Mouse (Mus musculus): ENCODE measurements at regions not wholly inside any gene's neighbourhood (a gene's known extent, or its start where the extent isn't known, plus 50 kb on each side); places are given as distances from the start of the nearest gene placed in this dataset.
A peak's percentile ranks its signal among the peaks of the same experiment; 100 is the strongest.

DNA sequence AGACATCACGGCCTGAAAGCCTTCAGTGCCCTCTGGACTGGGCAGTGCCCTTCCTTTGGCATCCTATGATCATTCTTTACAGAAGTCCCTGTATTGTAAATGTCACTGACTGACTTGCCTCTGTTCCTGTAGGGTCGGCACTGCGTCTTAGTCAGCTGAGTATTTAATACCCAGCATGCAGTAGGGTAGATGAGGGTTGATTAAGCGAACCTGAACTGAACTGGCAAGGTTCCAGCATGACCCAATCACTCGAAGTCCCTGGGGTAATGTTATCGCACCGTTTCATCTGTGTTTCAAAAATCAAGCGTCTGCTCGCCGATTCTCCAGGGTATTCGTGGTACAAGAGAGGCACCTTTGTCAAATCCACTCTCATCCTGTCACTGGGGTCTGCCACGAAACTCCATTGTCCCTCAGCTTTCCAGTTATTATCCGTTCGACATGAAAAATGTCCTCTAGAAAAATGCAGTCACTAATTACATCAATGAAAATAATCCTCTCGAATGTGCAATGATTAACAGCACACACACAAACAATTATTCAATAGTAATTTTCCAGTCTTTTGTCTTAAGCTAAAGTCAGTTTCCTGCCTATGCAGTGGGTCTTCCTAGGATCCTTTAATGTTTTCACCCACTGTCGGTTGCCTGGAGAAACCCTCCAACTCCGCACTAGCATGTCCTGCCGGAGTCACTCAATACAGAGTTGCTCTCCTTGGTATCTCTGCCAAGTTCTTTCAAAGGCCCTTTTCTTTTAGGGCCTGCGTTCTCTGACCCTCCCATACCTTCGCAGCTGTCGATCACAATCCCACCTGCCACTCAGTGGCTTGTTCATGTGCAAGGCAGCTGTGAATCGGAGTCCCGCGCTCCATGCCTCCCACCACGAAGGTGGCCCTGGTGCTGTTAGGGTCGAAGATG lies 212.4 kb downstream of the Srek1 start:
- WGBS: 78% methylated on average over 26 of the region's 26 CpGs
- no peak overlapping the region for H3K9ac ChIP-seq (ENCODE audit: low read depth, low read length, severe bottlenecking)
- no peaks in the 10 kb centered on the region for H3K27me3 ChIP-seq (ENCODE audit: control insufficient read depth, insufficient read depth, low read length)
- H3K4me3 ChIP-seq (replicated peaks; ENCODE audit: low read length): no peak overlapping the region
- no peaks in the 10 kb centered on the region; the same call in 1 of the 2 replicates for H3K4me1 ChIP-seq (ENCODE audit: control insufficient read depth, insufficient read depth, low read length)
- H3K4me2 ChIP-seq (replicated peaks; ENCODE audit: low read depth, low read length, severe bottlenecking): no peak overlapping the region
- ATAC-seq (ENCODE audit: low FRiP score, low read depth) (no peak), DNase-seq (ENCODE audit: low spot score) (no peak)
- H3K27ac ChIP-seq (replicated peaks; ENCODE audit: low read depth, low read length): no peak overlapping the region
- no peaks in the 10 kb centered on the region for H3K36me3 ChIP-seq (ENCODE audit: control insufficient read depth, insufficient read depth, low read length)
- TF ChIP-seq POLR2A (IDR thresholded peaks at IDR 0.05; ENCODE audit: borderline replicate concordance, extremely low read depth, insufficient read depth, insufficient read length): no peak
- H3K9me3 ChIP-seq (ENCODE audit: control insufficient read depth, low read length): no peaks in the 10 kb centered on the region

GRCm38 (mm10) chr13:103558915-103559314 lies 215.5 kb downstream of the Srek1 start:
- TF ChIP-seq POLR2A (IDR thresholded peaks at IDR 0.05; ENCODE audit: borderline replicate concordance, extremely low read depth, insufficient read depth, insufficient read length): no peak
- H3K27me3 ChIP-seq (ENCODE audit: control insufficient read depth, insufficient read depth, low read length): no peaks in the 10 kb centered on the region
- H3K9ac ChIP-seq (ENCODE audit: low read depth, low read length, severe bottlenecking): no peak overlapping the region
- H3K4me3 ChIP-seq (replicated peaks; ENCODE audit: low read length): no peak overlapping the region
- no peak overlapping the region for H3K4me2 ChIP-seq (replicated peaks; ENCODE audit: low read depth, low read length, severe bottlenecking)
- H3K9me3 ChIP-seq (ENCODE audit: control insufficient read depth, low read length): no peaks in the 10 kb centered on the region
- ATAC-seq (ENCODE audit: low FRiP score, low read depth) (no peak), DNase-seq (ENCODE audit: low spot score) (no peak)
- H3K27ac ChIP-seq (replicated peaks; ENCODE audit: low read depth, low read length): no peak overlapping the region
- H3K36me3 ChIP-seq (ENCODE audit: control insufficient read depth, insufficient read depth, low read length): no peaks in the 10 kb centered on the region
- WGBS: 79% methylated on average over 3 of the region's 3 CpGs
- H3K4me1 ChIP-seq (ENCODE audit: control insufficient read depth, insufficient read depth, low read length): no peaks in the 10 kb centered on the region; the same call in 1 of the 2 replicates

GRCm38 (mm10) chr13:103539577-103539976 lies 205.3 kb upstream of the Mast4 start:
- no peak for TF ChIP-seq POLR2A (IDR thresholded peaks at IDR 0.05; ENCODE audit: borderline replicate concordance, extremely low read depth, insufficient read depth, insufficient read length)
- 42% methylated on average over 10 of the region's 10 CpGs for WGBS
- H3K4me3 ChIP-seq (replicated peaks; ENCODE audit: low read length): no peak overlapping the region
- H3K27me3 ChIP-seq (ENCODE audit: control insufficient read depth, insufficient read depth, low read length): no peaks in the 10 kb centered on the region
- ATAC-seq (ENCODE audit: low FRiP score, low read depth): no peak; the same call in 1 of the 2 replicates
- peak; percentile 47 for DNase-seq (ENCODE audit: low spot score)
- H3K4me2 ChIP-seq (replicated peaks; ENCODE audit: low read depth, low read length, severe bottlenecking): no peak overlapping the region
- H3K36me3 ChIP-seq (ENCODE audit: control insufficient read depth, insufficient read depth, low read length): no peaks in the 10 kb centered on the region
- H3K9ac ChIP-seq (ENCODE audit: low read depth, low read length, severe bottlenecking): no peak overlapping the region
- peaks cover 12% of the 10 kb centered on the region; the same call in 1 of the 2 replicates for H3K4me1 ChIP-seq (ENCODE audit: control insufficient read depth, insufficient read depth, low read length)
- no peak overlapping the region for H3K27ac ChIP-seq (replicated peaks; ENCODE audit: low read depth, low read length)
- H3K9me3 ChIP-seq (ENCODE audit: control insufficient read depth, low read length): no peaks in the 10 kb centered on the region

DNA sequence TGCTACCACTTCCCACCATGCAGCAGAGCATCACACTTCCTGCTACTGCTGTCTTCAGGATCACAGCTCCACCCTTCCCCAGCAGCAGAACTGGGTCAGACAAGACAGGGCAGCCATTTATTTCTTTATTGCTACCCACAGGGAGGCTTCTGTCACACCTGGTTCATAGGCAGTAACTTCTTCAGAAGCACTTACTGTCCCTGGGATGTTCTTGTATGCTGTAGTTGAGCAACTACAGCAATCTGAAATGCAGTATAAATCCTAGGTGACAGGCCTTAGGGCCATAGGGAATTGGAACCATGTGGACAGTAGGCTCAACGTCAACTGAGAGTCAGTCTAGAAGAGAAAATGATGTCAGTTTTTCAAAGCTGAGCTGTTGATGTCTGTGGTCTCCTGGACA lies 179.5 kb upstream of the Mast4 start:
- H3K9me3 ChIP-seq (ENCODE audit: control insufficient read depth, low read length): no peaks in the 10 kb centered on the region
- ATAC-seq (ENCODE audit: low FRiP score, low read depth) (no peak), DNase-seq (ENCODE audit: low spot score) (no peak)
- no peaks in the 10 kb centered on the region for H3K36me3 ChIP-seq (ENCODE audit: control insufficient read depth, insufficient read depth, low read length)
- no peak overlapping the region for H3K27ac ChIP-seq (replicated peaks; ENCODE audit: low read depth, low read length)
- no peak overlapping the region for H3K4me2 ChIP-seq (replicated peaks; ENCODE audit: low read depth, low read length, severe bottlenecking)
- WGBS: 52% methylated on average over 1 of the region's 1 CpGs
- H3K4me1 ChIP-seq (ENCODE audit: control insufficient read depth, insufficient read depth, low read length): no peaks in the 10 kb centered on the region
- no peaks in the 10 kb centered on the region for H3K27me3 ChIP-seq (ENCODE audit: control insufficient read depth, insufficient read depth, low read length)
- TF ChIP-seq POLR2A (IDR thresholded peaks at IDR 0.05; ENCODE audit: borderline replicate concordance, extremely low read depth, insufficient read depth, insufficient read length): no peak
- H3K4me3 ChIP-seq (replicated peaks; ENCODE audit: low read length): no peak overlapping the region
- no peak overlapping the region for H3K9ac ChIP-seq (ENCODE audit: low read depth, low read length, severe bottlenecking)

GRCm38 (mm10) chr13:103512476-103512875 lies 178.2 kb upstream of the Mast4 start:
- Histone ChIP-seq H3K27me3 (ENCODE audit: control insufficient read depth, insufficient read depth, low read length) (no peaks in the 10 kb centered on the region), H3K9ac (ENCODE audit: low read depth, low read length, severe bottlenecking) (no peak overlapping the region), H3K4me3 (replicated peaks; ENCODE audit: low read length) (no peak overlapping the region), H3K4me2 (replicated peaks; ENCODE audit: low read depth, low read length, severe bottlenecking) (no peak overlapping the region), H3K4me1 (ENCODE audit: control insufficient read depth, insufficient read depth, low read length) (no peaks in the 10 kb centered on the region), H3K27ac (replicated peaks; ENCODE audit: low read depth, low read length) (no peak overlapping the region), H3K9me3 (ENCODE audit: control insufficient read depth, low read length) (no peaks in the 10 kb centered on the region), H3K36me3 (ENCODE audit: control insufficient read depth, insufficient read depth, low read length) (no peaks in the 10 kb centered on the region)
- TF ChIP-seq POLR2A (IDR thresholded peaks at IDR 0.05; ENCODE audit: borderline replicate concordance, extremely low read depth, insufficient read depth, insufficient read length): no peak
- DNase-seq (ENCODE audit: low spot score) (no peak), ATAC-seq (ENCODE audit: low FRiP score, low read depth) (no peak)
- WGBS: 71% methylated on average over 7 of the region's 7 CpGs

All from limb, embryonic 14.5 days (tissue).